Mouse (Mus musculus) stomach, embryonic 16.5 days (tissue): ENCODE data around the gene Cntnap2. TPM values are rescaled to one million over a fixed set of nuclear protein-coding genes. Genes with fewer than 3 reads are reported as not detected.

Source experiments
- ATAC-seq: fragments of 200-750 bp; cut with Nextera tagmentation; 2 replicates; pipeline ENCODE4 v1.8.0; 2017; ENCODE audit warnings: moderate number of reproducible peaks, moderate TSS enrichment; ENCODE audit not compliant: insufficient read depth, low FRiP score
- H3K27ac ChIP-seq: fragments of 300-500 bp; sonication (generic); 2 replicates; pipeline ENCODE4 v1.5.1; 2014; ENCODE audit warnings: low read length
- H3K27me3 ChIP-seq: fragments of 300-500 bp; sonication (generic); 2 replicates; pipeline ENCODE4 v1.6.1; 2014; ENCODE audit warnings: low read length, control low read depth, mixed read lengths; ENCODE audit not compliant: control insufficient read depth, insufficient read depth
- H3K36me3 ChIP-seq: fragments of 300-500 bp; sonication (generic); 2 replicates; pipeline ENCODE4 v1.6.1; 2014; ENCODE audit warnings: low read length; ENCODE audit not compliant: control insufficient read depth, insufficient read depth
- H3K4me1 ChIP-seq: fragments of 300-500 bp; sonication (generic); 2 replicates; pipeline ENCODE4 v1.6.1; 2014; ENCODE audit warnings: low read length, control low read depth, mixed read lengths; ENCODE audit not compliant: control insufficient read depth, insufficient read depth
- H3K4me2 ChIP-seq: fragments of 300-500 bp; sonication (generic); 2 replicates; pipeline ENCODE4 v1.6.1; 2014; ENCODE audit warnings: low read depth, low read length, mixed read lengths
- H3K4me3 ChIP-seq: fragments of 300-500 bp; sonication (generic); replicated peaks from 2 replicates; pipeline ENCODE4 v1.5.1; 2014; ENCODE audit warnings: mild to moderate bottlenecking, low read length
- H3K9ac ChIP-seq: fragments of 300-500 bp; sonication (generic); 2 replicates; pipeline ENCODE4 v1.6.1; 2014; ENCODE audit warnings: low read length
- H3K9me3 ChIP-seq: fragments of 300-500 bp; sonication (generic); replicated peaks from 2 replicates; pipeline ENCODE4 v1.6.1; 2016; ENCODE audit warnings: low read length, control low read depth; ENCODE audit not compliant: control insufficient read depth
- WGBS: fragments of 180-500 bp; shearing (Covaris S2); extraction: QIAGEN DNeasy Blood & Tissue Kit; methylation state at CpG from one replicate; pipeline ENCODE4 v1.1.7; 2014; 5-methylcytosine and 5-hydroxymethylcytosine counted together
- polyA plus RNA-seq: library from polyadenylated mRNA; unstranded; fragments of >200 nt; fragmentation: Nextera tagmentation; extraction: Ambion mirVana; gene quantifications from 2 replicates; pipeline ENCODE4 v1.2.1, GENCODE M21; 2015

Cntnap2 gene
- polyA plus RNA-seq, 1 experiment from 2014 or later: 2.1 TPM

DNA sequence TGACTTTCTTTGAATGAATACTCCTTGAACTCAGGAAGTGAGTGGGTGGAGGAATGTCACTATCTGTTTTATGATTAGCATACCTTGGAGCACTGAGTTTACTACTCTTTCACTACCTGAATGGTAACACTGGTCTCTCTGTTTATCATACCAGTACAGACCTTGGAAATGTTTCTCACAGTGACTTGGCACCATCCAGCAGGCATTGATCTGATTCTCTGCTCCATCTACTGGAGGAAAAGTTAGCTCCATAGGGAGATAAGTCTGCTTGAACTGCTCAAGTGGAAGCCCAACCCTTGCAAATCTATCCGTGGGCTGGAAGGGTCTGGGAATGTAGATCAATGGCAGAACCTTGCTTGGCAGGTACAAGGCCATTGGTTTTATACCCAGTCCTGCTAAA, 2235.3 kb downstream of the Cntnap2 start:
- WGBS: 36% methylated on average over 1 of the region's 1 CpGs
- H3K36me3 ChIP-seq: no peaks in the 10 kb centered on the region
- H3K4me3 ChIP-seq: no peak overlapping the region
- H3K4me2 ChIP-seq: no peak overlapping the region
- no peak overlapping the region for H3K27ac ChIP-seq
- H3K27me3 ChIP-seq: no peaks in the 10 kb centered on the region
- no peak overlapping the region for H3K9ac ChIP-seq
- H3K9me3 ChIP-seq: no peaks in the 10 kb centered on the region
- no peaks in the 10 kb centered on the region for H3K4me1 ChIP-seq
- ATAC-seq: no peak

DNA sequence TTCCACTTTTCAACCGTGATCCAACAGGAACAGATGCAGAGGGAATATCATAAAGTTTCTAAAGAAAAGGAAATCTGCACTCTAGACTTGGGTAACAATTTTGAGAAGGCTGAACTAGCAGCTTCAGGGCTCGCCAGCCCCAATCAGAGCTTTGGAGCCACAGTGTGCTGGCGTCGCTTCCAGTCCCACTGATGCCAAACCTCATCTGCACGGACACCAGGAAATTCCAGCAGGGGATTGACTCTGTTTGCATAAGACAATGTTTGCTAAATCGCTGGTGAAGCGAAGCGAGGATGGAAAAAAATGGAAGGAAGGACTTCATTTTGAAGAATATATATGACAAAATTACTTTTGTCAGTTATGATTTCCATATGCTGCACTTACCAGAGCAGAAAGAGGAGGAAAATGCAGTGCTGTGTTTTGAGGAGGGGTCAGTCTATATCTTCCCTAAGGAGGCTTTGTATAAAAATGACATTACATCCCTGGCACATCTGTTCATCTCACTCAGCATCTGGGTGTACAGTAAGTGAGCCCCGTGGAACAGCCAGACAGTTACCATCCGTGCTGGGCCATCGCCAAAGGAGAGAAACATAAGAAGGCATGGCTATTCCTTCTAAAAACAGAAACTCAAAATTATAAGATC, 2245.8 kb downstream of the Cntnap2 start:
- Histone ChIP-seq H3K27ac (no peak overlapping the region), H3K27me3 (no peaks in the 10 kb centered on the region), H3K4me3 (no peak overlapping the region), H3K9me3 (no peaks in the 10 kb centered on the region), H3K36me3 (no peaks in the 10 kb centered on the region), H3K9ac (no peak overlapping the region), H3K4me2 (peak overlapping the region; percentile 3; the same call in 1 of the 2 replicates), H3K4me1 (peaks cover 8% of the 10 kb centered on the region)
- ATAC-seq: no peak
- WGBS: 40% methylated on average over 11 of the region's 11 CpGs

DNA sequence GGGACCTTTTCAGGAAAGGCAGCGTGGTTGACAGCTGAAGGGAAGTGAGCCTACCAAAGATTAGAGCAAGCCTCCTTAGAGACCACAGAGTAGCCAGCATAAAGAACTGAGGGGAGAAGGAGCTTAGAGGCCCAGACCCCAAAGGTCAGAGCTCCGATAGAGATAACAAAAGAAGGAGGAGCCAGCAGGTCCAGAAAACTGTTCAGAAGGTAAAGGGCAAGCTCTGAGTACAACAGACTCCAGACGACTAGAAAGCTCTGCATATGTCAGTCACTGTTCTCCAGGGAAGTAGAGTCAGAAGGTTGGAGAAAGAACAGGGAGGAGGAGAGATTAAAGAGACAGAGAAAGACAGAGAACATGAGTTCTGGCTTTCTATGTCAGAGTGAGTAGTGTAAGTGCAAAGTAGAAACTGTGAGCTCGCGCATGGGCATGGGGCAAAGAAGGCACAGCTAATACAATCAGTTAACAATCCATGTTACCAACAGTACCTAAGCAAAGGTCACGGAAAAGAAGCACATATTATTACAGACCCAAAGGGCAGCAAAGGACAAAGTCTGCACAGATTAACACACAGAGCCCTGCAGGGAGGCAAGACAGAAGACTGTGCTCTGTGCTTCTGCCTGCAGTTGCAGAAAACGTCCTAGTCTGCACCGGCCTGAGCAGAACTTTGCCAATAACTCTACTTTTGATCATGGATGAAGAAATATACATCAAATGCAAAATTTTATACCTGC, 2247.1 kb downstream of the Cntnap2 start:
- Histone ChIP-seq H3K4me1 (peaks cover 8% of the 10 kb centered on the region), H3K27ac (no peak overlapping the region), H3K9ac (no peak overlapping the region), H3K4me2 (no peak overlapping the region), H3K4me3 (no peak overlapping the region), H3K36me3 (no peaks in the 10 kb centered on the region), H3K27me3 (no peaks in the 10 kb centered on the region), H3K9me3 (no peaks in the 10 kb centered on the region)
- WGBS: 58% methylated on average over 8 of the region's 8 CpGs
- ATAC-seq: no peak

DNA sequence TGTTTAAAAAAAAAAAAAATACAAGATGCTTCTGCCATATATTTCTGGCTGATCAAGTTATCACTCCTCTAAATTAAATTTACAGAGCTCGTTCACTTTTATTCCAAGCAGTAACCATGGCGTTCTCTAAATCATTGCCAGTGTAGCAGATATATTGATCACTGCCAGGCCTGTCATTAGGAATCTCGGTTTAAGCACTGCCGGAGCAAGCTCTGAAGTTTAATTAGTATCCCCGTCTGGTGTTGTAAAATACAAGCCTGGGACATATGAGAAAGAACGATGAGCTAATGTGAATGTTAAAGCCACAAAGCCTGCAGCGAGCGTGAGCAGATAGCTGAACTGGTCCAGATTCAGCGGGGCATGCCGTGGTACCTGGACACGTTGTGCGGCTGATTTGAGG, 2247.8 kb downstream of the Cntnap2 start:
- no peak overlapping the region for H3K27ac ChIP-seq
- no peak overlapping the region for H3K4me3 ChIP-seq
- H3K4me2 ChIP-seq: no peak overlapping the region
- peaks cover 8% of the 10 kb centered on the region for H3K4me1 ChIP-seq
- no peaks in the 10 kb centered on the region for H3K9me3 ChIP-seq
- 77% methylated on average over 12 of the region's 12 CpGs for WGBS
- H3K36me3 ChIP-seq: no peaks in the 10 kb centered on the region
- ATAC-seq: no peak
- H3K9ac ChIP-seq: no peak overlapping the region
- H3K27me3 ChIP-seq: no peaks in the 10 kb centered on the region

DNA sequence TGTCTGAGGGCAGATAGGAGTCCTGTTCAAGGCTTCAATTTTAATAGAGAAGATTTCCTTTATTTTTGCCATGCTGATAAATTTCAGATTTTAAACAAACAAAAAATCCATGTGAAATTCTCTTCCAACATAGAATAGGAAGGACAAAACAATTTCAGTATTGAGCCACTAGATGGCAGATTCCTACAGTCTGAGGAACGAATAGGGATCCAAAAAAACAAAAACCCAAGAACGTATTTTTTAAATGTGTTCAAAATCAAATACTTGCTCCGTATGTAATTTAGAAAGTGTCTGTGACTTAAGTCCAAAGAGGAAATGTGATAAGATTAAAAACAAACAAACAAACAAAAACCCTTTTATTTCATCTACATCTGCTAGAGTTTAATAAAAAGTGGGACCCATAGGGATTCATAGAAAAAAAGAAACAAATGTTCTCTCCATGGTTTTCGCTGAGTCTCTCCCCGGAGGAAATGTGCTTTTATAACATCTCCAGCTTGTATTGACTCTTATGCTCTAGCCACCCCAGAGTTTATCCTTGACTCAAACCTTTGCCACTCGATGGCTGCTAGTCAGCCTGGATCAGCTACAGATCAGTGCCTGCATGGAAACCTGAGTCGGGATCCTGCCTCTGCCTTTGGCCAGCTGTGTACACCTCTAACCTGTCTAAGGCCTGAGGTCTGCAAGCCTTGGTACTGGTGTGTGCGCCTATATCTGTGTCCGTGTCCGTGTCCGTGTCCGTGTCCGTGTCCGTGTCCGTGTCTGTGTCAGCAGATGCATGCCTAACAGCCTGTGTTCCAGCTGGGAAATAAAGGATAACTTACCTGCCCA, 2255.6 kb downstream of the Cntnap2 start:
- peak overlapping the region; percentile 24 for H3K4me3 ChIP-seq
- WGBS: 51% methylated on average over 15 of the region's 15 CpGs
- H3K27me3 ChIP-seq: no peaks in the 10 kb centered on the region
- H3K27ac ChIP-seq: no peak overlapping the region
- H3K36me3 ChIP-seq: no peaks in the 10 kb centered on the region
- H3K9ac ChIP-seq: peak overlapping the region; percentile 43; the same call in 1 of the 2 replicates
- ATAC-seq: no peak
- peak overlapping the region; percentile 26 for H3K4me2 ChIP-seq
- H3K4me1 ChIP-seq: peaks cover 6% of the 10 kb centered on the region; the same call in 1 of the 2 replicates
- H3K9me3 ChIP-seq: no peaks in the 10 kb centered on the region

DNA sequence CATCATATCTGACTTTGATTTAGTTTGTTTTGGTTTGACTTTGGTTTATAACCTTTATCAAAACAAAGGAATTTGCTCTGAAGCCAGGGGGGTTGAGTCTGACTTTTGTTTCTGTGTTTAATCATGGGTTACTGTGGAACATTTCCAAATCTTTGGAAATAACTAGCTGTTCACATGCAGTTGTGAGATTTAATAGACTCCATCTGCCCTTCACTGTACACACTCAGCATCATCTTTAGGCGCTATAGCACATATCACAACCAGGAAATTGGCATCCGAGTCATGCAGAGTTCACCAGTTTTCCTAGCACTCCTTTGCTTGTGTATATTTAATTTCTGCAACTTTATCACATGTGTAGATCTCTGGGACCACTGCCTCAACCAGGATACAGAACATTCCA, 2256.3 kb downstream of the Cntnap2 start:
- H3K36me3 ChIP-seq: no peaks in the 10 kb centered on the region
- no peak overlapping the region for H3K9ac ChIP-seq
- no peak for ATAC-seq
- H3K4me3 ChIP-seq: no peak overlapping the region
- no peak overlapping the region for H3K4me2 ChIP-seq
- peaks cover 6% of the 10 kb centered on the region; the same call in 1 of the 2 replicates for H3K4me1 ChIP-seq
- H3K27me3 ChIP-seq: no peaks in the 10 kb centered on the region
- H3K27ac ChIP-seq: no peak overlapping the region
- no peaks in the 10 kb centered on the region for H3K9me3 ChIP-seq
- 54% methylated on average over 2 of the region's 2 CpGs for WGBS

DNA sequence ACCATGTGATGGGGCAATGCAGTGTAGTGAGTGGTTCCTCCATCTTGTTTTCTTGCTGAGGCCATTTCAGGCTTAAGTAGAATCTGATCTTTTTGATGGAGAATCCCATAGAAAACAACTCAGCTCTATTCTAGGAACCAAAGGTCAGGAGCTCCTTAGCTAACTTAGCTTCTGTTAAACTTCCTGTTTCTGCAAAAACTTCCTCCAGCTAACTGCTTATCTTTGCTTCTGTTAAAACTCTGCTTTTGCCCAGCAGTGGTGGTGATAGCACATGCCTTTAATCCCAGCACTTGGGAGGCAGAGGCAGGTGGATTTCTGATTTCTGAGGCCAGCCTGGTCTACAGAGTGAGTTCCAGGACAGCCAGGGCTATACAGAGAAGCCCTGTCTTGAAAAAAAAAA, 2258.1 kb downstream of the Cntnap2 start:
- H3K9ac ChIP-seq: no peak overlapping the region
- no peaks in the 10 kb centered on the region for H3K9me3 ChIP-seq
- H3K4me3 ChIP-seq: no peak overlapping the region
- no peak overlapping the region for H3K4me2 ChIP-seq
- ATAC-seq: no peak
- no peaks in the 10 kb centered on the region for H3K36me3 ChIP-seq
- H3K27ac ChIP-seq: no peak overlapping the region
- H3K4me1 ChIP-seq: peaks cover 6% of the 10 kb centered on the region; the same call in 1 of the 2 replicates
- no peaks in the 10 kb centered on the region for H3K27me3 ChIP-seq

DNA sequence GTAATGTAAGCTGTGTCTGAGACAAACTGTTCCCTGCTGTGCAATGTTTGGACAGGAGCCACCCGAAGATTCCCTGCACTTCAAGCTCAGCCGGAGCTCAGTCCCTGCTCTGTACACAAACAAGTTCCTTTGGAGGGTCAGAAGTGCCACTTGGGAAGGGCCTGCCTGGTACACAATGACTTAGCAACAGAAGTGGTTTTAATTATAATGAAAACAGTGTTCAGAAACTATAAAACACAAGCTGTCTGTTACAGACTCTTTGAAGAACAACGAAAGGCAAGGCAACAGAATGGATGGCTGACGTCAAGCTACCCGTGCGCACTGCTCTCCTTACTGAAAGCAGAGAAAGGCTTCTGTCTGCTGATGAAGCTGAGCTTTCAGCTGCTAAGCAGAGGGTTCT, 2259.5 kb downstream of the Cntnap2 start:
- no peaks in the 10 kb centered on the region for H3K36me3 ChIP-seq
- H3K4me2 ChIP-seq: peak overlapping the region; percentile 48; the same call in 1 of the 2 replicates
- no peaks in the 10 kb centered on the region for H3K27me3 ChIP-seq
- peak overlapping the region; percentile 29; the same call in 1 of the 2 replicates for H3K27ac ChIP-seq
- H3K4me1 ChIP-seq: peaks cover 6% of the 10 kb centered on the region; the same call in 1 of the 2 replicates
- ATAC-seq: no peak
- WGBS: 10% methylated on average over 6 of the region's 6 CpGs
- no peaks in the 10 kb centered on the region for H3K9me3 ChIP-seq
- 0 out of 2 replicates have a peak overlapping the region, but pooled peaks have one; percentile 23 for H3K9ac ChIP-seq
- H3K4me3 ChIP-seq: peak overlapping the region; percentile 7
